Mouse (Mus musculus): Measurements from ENCODE around the gene Nt5dc2. TPM values are rescaled to one million over a fixed set of nuclear protein-coding genes. Genes with fewer than 3 reads are reported as not detected.

Gene Nt5dc2
- total RNA-seq, 1 experiment, result 155 TPM

- Histone ChIP-seq H3K4me3 (ENCODE audit: insufficient read depth in 1 of 2, low read depth in 1 of 2, low read length in 2 of 2, poor library complexity in 1 of 2, severe bottlenecking in 1 of 2) (no peak overlapping the region), H3K27ac (ENCODE audit: insufficient read depth, low read depth, low read length, poor library complexity, severe bottlenecking) (no peak overlapping the region), H3K9ac (ENCODE audit: insufficient read depth, low read depth, low read length, poor library complexity, severe bottlenecking) (no peak overlapping the region), H3K9me3 (ENCODE audit: control insufficient read depth, insufficient read depth, low read depth, low read length) (no peaks in the 10 kb centered on the region), H3K36me3 (ENCODE audit: control insufficient read depth, insufficient read depth, low read length, poor library complexity, severe bottlenecking) (peaks cover 73% of the 10 kb centered on the region), H3K4me1 (ENCODE audit: control insufficient read depth in 2 of 2, insufficient read depth in 2 of 2, low read length in 2 of 2, poor library complexity in 1 of 2) (no peaks in the 10 kb centered on the region)
- no peak for DNase-seq (ENCODE audit: low read depth, low spot score)
- in situ Hi-C loops (cut with MboI; ENCODE audit: low sequenced_read_pairs in 2 of 2, unreplicated experiment in 2 of 2), result no loop called here
- TF ChIP-seq CHD2 (IDR thresholded peaks at IDR 0.05; ENCODE audit: low read depth, low read length) (no peak), ZNF384 (IDR thresholded peaks at IDR 0.05; ENCODE audit: low read depth, low read length) (no peak), HCFC1 (IDR thresholded peaks at IDR 0.05; ENCODE audit: borderline replicate concordance, insufficient read depth, low read length) (no peak), MAFK (IDR thresholded peaks at IDR 0.05; ENCODE audit: insufficient read depth, low read depth, low read length) (no peak), ZC3H11A (IDR thresholded peaks at IDR 0.05; ENCODE audit: borderline replicate concordance, low read depth, low read length) (no peak)
Measured at GRCm38 (mm10) chr14:31183541-31183940, 52.7 kb downstream of the Nt5dc2 start.

GRCm38 (mm10) chr14:31184195-31184594 lies 53.3 kb downstream of the Nt5dc2 start:
- no peak overlapping the region for H3K27ac ChIP-seq (ENCODE audit: insufficient read depth, low read depth, low read length, poor library complexity, severe bottlenecking)
- no peaks in the 10 kb centered on the region for H3K9me3 ChIP-seq (ENCODE audit: control insufficient read depth, insufficient read depth, low read depth, low read length)
- no peaks in the 10 kb centered on the region for H3K4me1 ChIP-seq (ENCODE audit: control insufficient read depth in 2 of 2, insufficient read depth in 2 of 2, low read length in 2 of 2, poor library complexity in 1 of 2)
- no peak for DNase-seq (ENCODE audit: low read depth, low spot score)
- H3K4me3 ChIP-seq (ENCODE audit: insufficient read depth in 1 of 2, low read depth in 1 of 2, low read length in 2 of 2, poor library complexity in 1 of 2, severe bottlenecking in 1 of 2), result no peak overlapping the region
- TF ChIP-seq CHD2 (IDR thresholded peaks at IDR 0.05; ENCODE audit: low read depth, low read length) (no peak), ZNF384 (IDR thresholded peaks at IDR 0.05; ENCODE audit: low read depth, low read length) (no peak)
- H3K9ac ChIP-seq (ENCODE audit: insufficient read depth, low read depth, low read length, poor library complexity, severe bottlenecking), result no peak overlapping the region
- in situ Hi-C loops (cut with MboI; ENCODE audit: low sequenced_read_pairs in 2 of 2, unreplicated experiment in 2 of 2), result no loop called here
- H3K36me3 ChIP-seq (ENCODE audit: control insufficient read depth, insufficient read depth, low read length, poor library complexity, severe bottlenecking), result peaks cover 78% of the 10 kb centered on the region

- no peak overlapping the region for H3K27ac ChIP-seq (ENCODE audit: insufficient read depth, low read depth, low read length, poor library complexity, severe bottlenecking)
- TF ChIP-seq MAFK (IDR thresholded peaks at IDR 0.05; ENCODE audit: insufficient read depth, low read depth, low read length), result no peak
- no peak for TF ChIP-seq HCFC1 (IDR thresholded peaks at IDR 0.05; ENCODE audit: borderline replicate concordance, insufficient read depth, low read length)
- no peak for TF ChIP-seq ZC3H11A (IDR thresholded peaks at IDR 0.05; ENCODE audit: borderline replicate concordance, low read depth, low read length)
- TF ChIP-seq CHD2 (IDR thresholded peaks at IDR 0.05; ENCODE audit: low read depth, low read length), result no peak
- TF ChIP-seq ZNF384 (IDR thresholded peaks at IDR 0.05; ENCODE audit: low read depth, low read length), result no peak
- H3K4me1 ChIP-seq (ENCODE audit: control insufficient read depth in 2 of 2, insufficient read depth in 2 of 2, low read length in 2 of 2, poor library complexity in 1 of 2), result no peaks in the 10 kb centered on the region
- peaks cover 81% of the 10 kb centered on the region for H3K36me3 ChIP-seq (ENCODE audit: control insufficient read depth, insufficient read depth, low read length, poor library complexity, severe bottlenecking)
- no peaks in the 10 kb centered on the region for H3K9me3 ChIP-seq (ENCODE audit: control insufficient read depth, insufficient read depth, low read depth, low read length)
- H3K9ac ChIP-seq (ENCODE audit: insufficient read depth, low read depth, low read length, poor library complexity, severe bottlenecking), result no peak overlapping the region
- DNase-seq (ENCODE audit: low read depth, low spot score), result no peak
- in situ Hi-C loops (cut with MboI; ENCODE audit: low sequenced_read_pairs in 2 of 2, unreplicated experiment in 2 of 2), result no loop called here
- H3K4me3 ChIP-seq (ENCODE audit: insufficient read depth in 1 of 2, low read depth in 1 of 2, low read length in 2 of 2, poor library complexity in 1 of 2, severe bottlenecking in 1 of 2), result no peak overlapping the region
Measured at GRCm38 (mm10) chr14:31186656-31187055, 55.8 kb downstream of the Nt5dc2 start.

Other genes starting within 250 kb of the Nt5dc2 start
- 0.18 TPM in 1 of 2 replicates, not detected in the other for gene Itih4, start 244.6 kb upstream of the Nt5dc2 start, total RNA-seq (2012; rRNA removed)
- gene Itih3, start 207.3 kb upstream of the Nt5dc2 start, total RNA-seq (2012; rRNA removed), result 0.16 and 0.40 TPM in 2 replicates
- 0.04 TPM in 1 of 2 replicates, not detected in the other for gene Itih1, start 187.8 kb upstream of the Nt5dc2 start, total RNA-seq (2012; rRNA removed)
- gene Nek4, start 179.7 kb upstream of the Nt5dc2 start, total RNA-seq (2012; rRNA removed), result 15.0 and 16.8 TPM in 2 replicates
- 22.4 and 25.4 TPM in 2 replicates for gene Glt8d1, start 129.7 kb upstream of the Nt5dc2 start, total RNA-seq (2012; rRNA removed)
- gene Spcs1, start 129.4 kb upstream of the Nt5dc2 start, total RNA-seq (2012; rRNA removed), result 161 and 182 TPM in 2 replicates
- gene Pbrm1, start 111.9 kb upstream of the Nt5dc2 start, total RNA-seq (2012; rRNA removed), result 57.2 and 58.9 TPM in 2 replicates
- 377 and 427 TPM in 2 replicates for gene Gnl3, start 111.9 kb upstream of the Nt5dc2 start, total RNA-seq (2012; rRNA removed)
- gene Smim4, start 2.1 kb upstream of the Nt5dc2 start, total RNA-seq (2012; rRNA removed), result 43.3 and 45.3 TPM in 2 replicates
- 1.3 and 2.0 TPM in 2 replicates for gene Stab1, start 37.6 kb downstream of the Nt5dc2 start, total RNA-seq (2012; rRNA removed)
- gene Tnnc1, start 77.3 kb downstream of the Nt5dc2 start, total RNA-seq (2012; rRNA removed), result 2.3 and 2.6 TPM in 2 replicates
- gene Nisch, start 85.9 kb downstream of the Nt5dc2 start, total RNA-seq (2012; rRNA removed), result 169 and 204 TPM in 2 replicates
- 0.22 and 0.37 TPM in 2 replicates for gene Sema3g, start 86.8 kb downstream of the Nt5dc2 start, total RNA-seq (2012; rRNA removed)
- gene Phf7, start 120.3 kb downstream of the Nt5dc2 start, total RNA-seq (2012; rRNA removed), result 4.8 and 5.3 TPM in 2 replicates
- 77.8 and 83.4 TPM in 2 replicates for gene Bap1, start 120.4 kb downstream of the Nt5dc2 start, total RNA-seq (2012; rRNA removed)
- gene Dnah1, start 192.8 kb downstream of the Nt5dc2 start, total RNA-seq (2012; rRNA removed), result 0.80 and 1.3 TPM in 2 replicates
- gene Capn7, start 205.6 kb downstream of the Nt5dc2 start, total RNA-seq (2012; rRNA removed), result 16.5 and 23.7 TPM in 2 replicates